Mouse (Mus musculus) cerebellum, postnatal 4 days (tissue): Measurements from ENCODE around the gene Hus1b.

Source experiments
- DNase-seq, 2 experiments: peaks; one replicate each; pipeline ENCODE4 v3.0.0; 2022; ENCODE audit warnings: low spot score in 2 of 2, mixed read lengths in 1 of 2

The Hus1b gene

GRCm38 (mm10) chr13:30949181-30949580, 1.6 kb upstream of the Hus1b start:
- no peak for DNase-seq

GRCm38 (mm10) chr13:30947129-30947528, 430 bp downstream of the Hus1b start:
- no peak for DNase-seq

DNA sequence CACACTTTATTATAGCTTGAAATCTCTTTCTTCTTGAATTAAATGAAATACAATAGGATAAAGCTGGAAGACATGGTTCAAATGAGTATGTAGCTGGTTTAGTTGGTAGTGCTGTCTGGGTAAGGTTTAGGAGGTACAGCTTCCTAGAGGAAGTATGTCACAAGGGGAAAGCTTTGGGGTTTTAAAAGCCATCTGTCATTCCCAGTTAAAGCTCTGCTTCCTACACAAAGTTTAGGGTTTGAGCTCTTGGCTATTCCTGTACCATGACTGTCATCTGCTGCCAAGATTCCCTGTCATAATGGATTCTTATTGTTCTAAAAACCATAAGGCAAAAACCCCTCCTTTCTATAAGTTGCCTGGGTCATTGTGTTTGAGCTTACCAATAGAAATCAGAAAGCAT, 1.8 kb downstream of the Hus1b start:
- DNase-seq = no peak

GRCm38 (mm10) chr13:30932972-30933371, 14.6 kb downstream of the Hus1b start:
- DNase-seq = no peak

DNA sequence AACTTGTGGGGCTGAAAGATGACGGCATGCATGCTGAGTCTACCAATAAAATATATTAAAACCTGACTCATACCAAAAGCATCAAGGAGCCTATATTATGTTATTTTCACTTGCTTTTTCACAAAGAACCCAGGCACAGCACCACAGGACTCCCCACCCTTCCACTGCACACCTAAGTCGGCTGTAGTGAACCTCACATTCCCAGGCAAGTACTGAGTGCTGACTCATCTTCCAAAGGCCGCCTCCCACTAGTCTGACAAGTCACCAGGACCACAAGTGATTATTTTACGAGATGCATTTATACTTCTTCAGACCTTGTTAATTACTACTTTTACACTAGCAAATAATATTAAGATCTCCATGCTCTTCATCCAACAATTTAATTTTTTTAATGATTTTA, 15.9 kb downstream of the Hus1b start:
- DNase-seq = no peak

- no peak for DNase-seq
Measured at GRCm38 (mm10) chr13:30929119-30929518, 18.4 kb downstream of the Hus1b start.

GRCm38 (mm10) chr13:30924269-30924668, 23.3 kb downstream of the Hus1b start:
- no peak for DNase-seq

GRCm38 (mm10) chr13:30921914-30922313, 25.6 kb downstream of the Hus1b start:
- no peak for DNase-seq

DNA sequence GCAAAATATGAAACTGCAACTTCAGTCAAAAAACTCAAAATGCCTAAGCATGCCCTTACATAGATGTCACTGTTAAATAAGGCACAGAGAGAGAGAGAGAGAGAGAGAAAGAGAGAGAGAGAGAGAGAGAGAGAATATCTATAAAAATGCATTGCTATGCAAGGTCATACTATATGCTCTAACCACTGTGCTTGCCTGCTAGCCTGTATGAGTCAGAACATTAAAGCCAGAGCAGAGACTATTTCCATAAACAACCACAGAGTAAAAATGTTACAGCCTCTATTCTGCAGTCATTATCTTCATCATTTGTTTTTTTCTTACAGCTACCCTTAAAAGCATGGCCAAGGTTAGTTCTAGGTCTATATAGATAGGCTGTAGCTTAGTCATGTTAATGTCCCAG, 33.8 kb downstream of the Hus1b start:
- no peak for DNase-seq

DNA sequence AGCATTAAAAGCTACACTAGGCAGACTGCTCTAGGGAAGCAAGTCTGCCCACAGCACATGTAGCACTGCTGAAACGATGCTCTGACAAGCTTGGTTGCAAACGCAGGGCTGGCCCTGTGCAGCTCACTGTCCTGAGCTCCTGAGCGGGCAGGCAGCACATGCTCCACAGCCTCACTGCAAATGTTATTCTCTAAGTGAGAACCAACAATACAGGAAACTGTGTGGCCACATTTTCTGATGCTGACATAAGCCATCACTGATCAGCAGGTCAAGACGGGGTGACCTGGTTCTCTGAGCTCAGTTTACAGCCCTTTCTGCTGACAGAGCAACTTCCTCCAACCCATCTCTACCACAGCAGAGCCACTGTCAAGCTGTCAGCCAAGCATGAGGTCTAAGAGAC, 34.5 kb downstream of the Hus1b start:
- DNase-seq = no peak

DNA sequence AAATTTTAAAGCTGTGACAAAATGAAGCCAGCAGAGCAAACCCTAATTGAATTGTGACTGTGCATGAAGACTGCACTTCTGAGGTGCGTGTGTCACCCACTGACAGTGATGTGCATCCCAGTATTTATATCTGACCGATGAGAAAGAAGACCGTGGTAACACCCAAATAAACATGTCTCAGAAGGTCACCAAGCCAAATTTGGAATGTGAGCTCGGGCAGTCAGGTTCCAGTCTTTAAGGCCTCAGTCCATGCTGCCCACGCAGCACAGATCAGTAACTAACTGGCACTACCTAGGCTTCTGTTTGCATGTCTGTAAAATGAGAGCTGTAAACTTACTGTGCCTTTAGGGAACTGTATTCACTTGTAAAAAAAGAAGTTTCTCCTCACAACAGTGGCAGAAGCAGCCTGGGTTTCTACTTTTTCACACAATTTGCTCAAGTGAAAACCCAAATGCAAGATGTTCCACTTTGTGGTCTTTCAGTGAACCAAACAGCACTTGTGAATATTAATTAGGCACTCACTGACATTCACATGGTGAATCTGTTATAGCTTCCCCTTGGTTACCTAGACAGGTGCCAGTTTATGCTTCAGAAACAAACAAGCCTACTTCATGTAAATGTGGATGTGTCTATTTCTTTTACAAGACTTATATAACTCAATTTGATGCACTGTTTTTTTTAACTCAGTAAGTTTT, 35.5 kb downstream of the Hus1b start:
- DNase-seq = no peak

DNA sequence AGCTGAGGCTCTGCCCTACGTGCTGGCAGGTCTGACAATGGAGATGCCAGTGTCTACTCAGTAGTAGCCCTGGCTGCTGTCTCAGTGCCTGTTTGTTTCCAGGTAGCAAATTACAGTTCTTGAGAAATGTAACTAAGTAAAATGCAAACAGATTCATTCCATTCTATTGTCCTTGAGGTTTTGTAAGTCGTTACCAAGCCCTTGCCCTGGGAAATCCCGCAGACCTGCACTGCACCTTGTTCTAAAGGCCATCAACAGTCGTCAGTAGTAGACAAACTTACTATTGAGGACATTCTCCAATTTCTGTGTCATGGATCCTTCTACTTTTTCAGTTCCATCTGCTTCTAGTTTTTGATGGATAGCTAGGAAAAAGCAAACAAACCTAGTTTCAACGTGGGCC, 36.7 kb downstream of the Hus1b start:
- no peak for DNase-seq

DNA sequence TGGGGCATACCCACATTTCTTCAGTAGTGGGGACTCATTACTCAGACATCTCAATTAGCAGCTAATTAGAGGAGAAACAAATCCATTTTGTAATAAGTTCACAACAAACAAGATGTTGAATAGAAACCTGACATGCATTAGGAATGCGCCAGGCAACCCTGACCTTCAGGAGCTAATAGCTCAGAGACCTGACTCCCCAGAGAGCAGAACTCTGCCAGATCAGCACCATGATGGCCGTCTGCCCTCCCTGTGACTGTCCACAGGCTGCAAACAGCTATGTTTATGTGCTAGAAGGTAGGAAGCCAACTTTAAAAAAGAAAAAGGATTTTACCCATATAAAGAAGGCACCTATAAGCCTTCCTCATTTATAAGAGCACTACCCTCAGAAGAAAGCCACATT, 45.3 kb downstream of the Hus1b start:
- DNase-seq = no peak

DNA sequence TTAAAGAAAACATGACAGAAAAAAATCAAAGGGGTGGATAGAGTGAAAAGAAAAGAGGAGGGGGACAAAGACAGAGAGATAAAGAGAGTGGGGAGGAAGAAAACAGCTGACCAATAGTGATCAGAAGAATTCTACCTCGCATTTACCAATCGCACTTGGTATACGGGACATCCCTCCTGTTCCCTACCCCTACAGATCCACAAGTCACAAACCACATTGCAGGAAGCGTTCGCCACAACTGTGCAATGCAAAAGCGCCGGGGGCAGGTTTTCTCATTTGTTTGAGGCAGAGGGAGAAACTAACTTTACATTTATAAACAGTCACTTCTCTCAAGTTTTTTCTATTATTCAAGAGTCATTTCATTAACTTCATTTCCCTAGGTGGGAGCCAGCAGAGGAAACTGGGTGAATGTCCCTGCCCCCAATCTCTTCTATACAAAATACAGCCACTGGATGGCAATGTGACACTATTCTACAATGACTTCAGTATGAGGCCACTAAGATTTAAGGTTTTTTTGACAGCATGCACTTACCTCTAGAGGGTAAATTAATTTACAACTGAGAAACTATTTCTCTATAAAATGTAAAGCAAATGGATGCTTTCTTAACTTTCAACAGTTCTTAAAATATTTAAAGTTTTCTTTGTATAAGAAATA, 46.0 kb downstream of the Hus1b start:
- DNase-seq = no peak
